Mouse (Mus musculus) embryonic facial prominence, embryonic 10.5 days (tissue): ENCODE data around the gene Sp1. TPM values are rescaled to one million over a fixed set of nuclear protein-coding genes. Genes with fewer than 3 reads are reported as not detected.

ENCODE experiments used
- DNase-seq: peaks from one replicate; pipeline ENCODE4 v3.0.0-alpha.2; 2017; ENCODE audit warnings: low spot score
- H3K27ac ChIP-seq: fragments of 300-500 bp; sonication (generic); replicated peaks from 2 replicates; pipeline ENCODE4 v1.5.1; 2016; ENCODE audit warnings: mild to moderate bottlenecking
- H3K27me3 ChIP-seq: fragments of 300-500 bp; sonication (generic); replicated peaks from 2 replicates; pipeline ENCODE4 v1.6.1; 2016; ENCODE audit warnings: low read depth, mild to moderate bottlenecking; ENCODE audit not compliant: poor library complexity, severe bottlenecking
- H3K36me3 ChIP-seq: fragments of 300-500 bp; sonication (generic); replicated peaks from 2 replicates; pipeline ENCODE4 v1.6.1; 2016; ENCODE audit warnings: mild to moderate bottlenecking, moderate library complexity
- H3K4me1 ChIP-seq: fragments of 300-500 bp; sonication (generic); 2 replicates; pipeline ENCODE4 v1.6.1; 2016
- H3K4me3 ChIP-seq: fragments of 300-500 bp; sonication (generic); 2 replicates; pipeline ENCODE4 v1.5.1; 2016; ENCODE audit warnings: mild to moderate bottlenecking, moderate library complexity
- H3K9me3 ChIP-seq: fragments of 300-500 bp; sonication (generic); 2 replicates; pipeline ENCODE4 v1.6.1; 2016; ENCODE audit warnings: mild to moderate bottlenecking
- WGBS: fragments of 180-500 bp; shearing (Covaris S2); methylation state at CpG from one replicate; pipeline ENCODE4 v1.1.7; 2016; 5-methylcytosine and 5-hydroxymethylcytosine counted together
- polyA plus RNA-seq: library from polyadenylated mRNA; unstranded; fragments of >200 nt; fragmentation: Nextera tagmentation; extraction: Ambion mirVana; gene quantifications from 2 replicates; pipeline ENCODE4 v1.2.1, GENCODE M21; 2016

The Sp1 gene
- polyA plus RNA-seq, 1 experiment from 2014 or later: 10.6 TPM

- no peaks in the 10 kb centered on the region for H3K9me3 ChIP-seq
- H3K4me1 ChIP-seq: no peaks in the 10 kb centered on the region
- no peak for DNase-seq
- H3K36me3 ChIP-seq: peaks cover 83% of the 10 kb centered on the region
- WGBS: 62% methylated on average over 3 of the region's 3 CpGs
- H3K27ac ChIP-seq: no peak overlapping the region
- no peak overlapping the region for H3K4me3 ChIP-seq
- no peaks in the 10 kb centered on the region for H3K27me3 ChIP-seq
Observed at GRCm38 (mm10) chr15:102421437-102421836, 15.5 kb downstream of the Sp1 start.

DNA sequence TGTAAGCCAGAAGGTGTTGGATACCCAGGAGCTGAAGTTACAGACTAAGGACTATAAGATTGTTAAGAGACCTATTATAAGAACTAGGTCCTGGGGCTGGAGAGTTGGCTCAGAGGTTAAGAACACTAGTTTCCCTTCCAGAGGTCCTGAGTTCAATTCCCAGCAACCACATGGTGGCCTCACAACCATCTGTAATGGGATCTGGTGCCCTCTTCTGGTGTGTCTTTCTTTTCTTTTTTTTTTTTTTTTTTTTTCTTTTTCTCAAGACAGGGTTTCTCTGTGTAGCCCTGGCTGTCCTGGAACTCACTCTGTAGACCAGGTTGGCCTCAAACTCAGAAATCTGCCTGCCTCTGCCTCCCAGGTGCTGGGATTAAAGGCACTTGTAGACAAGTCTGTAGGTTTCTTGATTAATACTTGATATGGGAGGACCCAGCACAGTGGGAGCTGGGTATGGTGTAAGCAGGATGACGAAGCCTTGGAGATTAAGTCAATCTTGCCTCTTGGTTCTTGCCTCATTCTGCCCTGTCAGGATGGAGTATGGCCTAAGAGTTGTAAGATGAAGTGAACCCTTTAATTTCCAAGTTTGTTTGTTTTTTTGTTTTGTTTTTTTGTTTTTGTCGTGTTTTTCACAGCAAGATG lies 17.8 kb downstream of the Sp1 start:
- no peak for DNase-seq
- H3K27ac ChIP-seq: no peak overlapping the region
- H3K9me3 ChIP-seq: no peaks in the 10 kb centered on the region
- H3K4me3 ChIP-seq: no peak overlapping the region
- H3K36me3 ChIP-seq: peaks cover 83% of the 10 kb centered on the region
- 95% methylated on average over 2 of the region's 2 CpGs for WGBS
- no peaks in the 10 kb centered on the region for H3K4me1 ChIP-seq
- H3K27me3 ChIP-seq: no peaks in the 10 kb centered on the region

GRCm38 (mm10) chr15:102424657-102425056 lies 18.7 kb downstream of the Sp1 start:
- WGBS: 95% methylated on average over 2 of the region's 2 CpGs
- DNase-seq: no peak
- Histone ChIP-seq H3K36me3 (peaks cover 83% of the 10 kb centered on the region), H3K4me3 (no peak overlapping the region), H3K9me3 (no peaks in the 10 kb centered on the region), H3K27ac (no peak overlapping the region), H3K27me3 (no peaks in the 10 kb centered on the region), H3K4me1 (no peaks in the 10 kb centered on the region)

DNA sequence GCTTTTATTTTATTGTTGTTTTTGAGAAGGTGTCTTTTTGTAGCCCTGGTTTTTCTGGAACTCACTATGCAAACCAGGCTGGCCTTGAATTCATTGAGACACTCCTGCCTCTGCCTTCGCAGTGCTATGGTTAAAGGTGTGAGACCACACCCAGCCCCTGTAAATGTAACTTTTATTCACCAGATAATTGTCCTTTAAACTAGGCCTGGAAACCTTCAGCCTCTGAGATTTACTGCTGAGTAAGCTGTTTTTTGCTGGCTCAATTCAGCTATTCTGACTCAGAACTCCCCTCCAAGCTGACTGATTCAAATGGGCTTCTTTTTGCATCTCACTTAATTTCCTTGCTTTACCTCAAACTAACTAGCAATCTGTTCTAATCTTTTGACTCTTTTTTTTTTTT lies 21.0 kb downstream of the Sp1 start:
- no peaks in the 10 kb centered on the region for H3K27me3 ChIP-seq
- H3K4me1 ChIP-seq: no peaks in the 10 kb centered on the region
- H3K27ac ChIP-seq: no peak overlapping the region
- peaks cover 99% of the 10 kb centered on the region for H3K36me3 ChIP-seq
- WGBS: 95% methylated on average over 1 of the region's 1 CpGs
- no peak for DNase-seq
- H3K9me3 ChIP-seq: no peaks in the 10 kb centered on the region
- no peak overlapping the region for H3K4me3 ChIP-seq

- H3K4me1 ChIP-seq: no peaks in the 10 kb centered on the region
- H3K9me3 ChIP-seq: no peaks in the 10 kb centered on the region
- no peak overlapping the region for H3K4me3 ChIP-seq
- no peak overlapping the region for H3K27ac ChIP-seq
- peaks cover 96% of the 10 kb centered on the region for H3K36me3 ChIP-seq
- no peak for DNase-seq
- WGBS: 89% methylated on average over 1 of the region's 1 CpGs
- H3K27me3 ChIP-seq: no peaks in the 10 kb centered on the region
Observed at GRCm38 (mm10) chr15:102432046-102432445, 26.1 kb downstream of the Sp1 start.

GRCm38 (mm10) chr15:102433173-102433572 lies 27.2 kb downstream of the Sp1 start:
- Histone ChIP-seq H3K4me1 (no peaks in the 10 kb centered on the region), H3K4me3 (no peak overlapping the region), H3K36me3 (peaks cover 90% of the 10 kb centered on the region), H3K9me3 (no peaks in the 10 kb centered on the region), H3K27ac (no peak overlapping the region), H3K27me3 (no peaks in the 10 kb centered on the region)
- DNase-seq: no peak
- WGBS: 94% methylated on average over 4 of the region's 4 CpGs

DNA sequence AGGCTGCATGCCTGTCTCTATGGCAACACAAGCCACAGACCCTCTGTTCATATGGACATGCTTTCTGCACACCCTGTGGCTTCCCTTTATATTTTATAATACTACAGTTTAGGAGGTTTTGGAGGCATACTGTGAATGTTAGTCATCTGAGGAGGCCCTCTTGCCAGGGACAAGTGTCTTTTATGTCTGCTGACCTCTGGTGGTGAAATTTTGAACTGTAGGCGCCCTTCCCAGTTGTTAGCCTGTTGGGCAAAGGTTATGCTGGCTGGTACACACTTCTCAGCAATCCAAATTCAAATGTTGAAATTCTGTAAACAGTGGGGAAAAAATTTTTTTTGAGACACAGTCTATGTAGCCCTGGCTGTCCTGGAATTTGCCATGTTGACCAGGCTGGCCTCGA lies 36.5 kb downstream of the Sp1 start:
- WGBS: 50% methylated on average over 2 of the region's 2 CpGs
- Histone ChIP-seq H3K27me3 (no peaks in the 10 kb centered on the region), H3K9me3 (no peaks in the 10 kb centered on the region), H3K4me1 (peaks cover 4% of the 10 kb centered on the region), H3K36me3 (0 out of 2 replicates have a peak, but pooled peaks cover 9% of the 10 kb centered on the region), H3K4me3 (no peak overlapping the region), H3K27ac (no peak overlapping the region)
- DNase-seq: peak; percentile 79

- Histone ChIP-seq H3K4me1 (peaks cover 4% of the 10 kb centered on the region), H3K9me3 (no peaks in the 10 kb centered on the region), H3K27ac (peak within 1 kb of the TSS; percentile 10; the same call in 1 of the 2 replicates), H3K4me3 (no peak within 1 kb of the TSS), H3K36me3 (no peaks in the 10 kb centered on the region), H3K27me3 (no peaks in the 10 kb centered on the region)
- no peak for DNase-seq
- 63% methylated on average over 8 of the region's 8 CpGs for WGBS
Observed at GRCm38 (mm10) chr15:102445146-102445545, 39.2 kb downstream of the Sp1 start, which contains the start of gene Amhr2. Amhr2 (plus strand) TSS chr15:102445367.

DNA sequence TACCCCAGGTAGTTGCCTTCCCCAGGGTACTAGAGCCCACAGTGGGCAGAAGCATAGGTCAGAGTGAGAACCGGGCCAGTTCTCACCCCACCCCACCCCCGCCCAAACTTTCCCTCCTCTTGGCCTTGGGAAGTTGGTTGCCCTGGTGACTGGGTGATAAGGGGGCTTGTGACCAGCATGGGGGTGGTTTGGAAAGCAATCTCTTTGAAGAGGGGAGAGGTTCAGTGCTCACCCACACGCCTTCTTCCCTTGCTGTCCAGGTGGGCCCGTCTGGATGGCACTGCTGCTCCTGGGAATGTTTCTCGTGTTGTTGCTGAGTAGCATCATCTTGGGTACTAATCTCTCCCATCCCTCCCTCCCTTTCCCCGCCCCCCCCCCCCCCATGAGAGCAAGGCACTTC lies 40.5 kb downstream of the Sp1 start:
- no peak for DNase-seq
- H3K36me3 ChIP-seq: no peaks in the 10 kb centered on the region
- no peaks in the 10 kb centered on the region for H3K9me3 ChIP-seq
- H3K27ac ChIP-seq: 0 out of 2 replicates have a peak overlapping the region, but pooled peaks have one; percentile 10
- no peak overlapping the region for H3K4me3 ChIP-seq
- H3K27me3 ChIP-seq: no peaks in the 10 kb centered on the region
- peaks cover 9% of the 10 kb centered on the region for H3K4me1 ChIP-seq
- WGBS: 57% methylated on average over 5 of the region's 6 CpGs

GRCm38 (mm10) chr15:102449366-102449765 lies 43.4 kb downstream of the Sp1 start:
- Histone ChIP-seq H3K4me1 (peaks cover 9% of the 10 kb centered on the region), H3K36me3 (no peaks in the 10 kb centered on the region), H3K4me3 (no peak overlapping the region), H3K27me3 (no peaks in the 10 kb centered on the region), H3K27ac (no peak overlapping the region), H3K9me3 (no peaks in the 10 kb centered on the region)
- 70% methylated on average over 8 of the region's 8 CpGs for WGBS
- DNase-seq: no peak

- Histone ChIP-seq H3K9me3 (no peaks in the 10 kb centered on the region), H3K27me3 (no peaks in the 10 kb centered on the region), H3K36me3 (no peaks in the 10 kb centered on the region), H3K27ac (no peak overlapping the region), H3K4me1 (peaks cover 9% of the 10 kb centered on the region), H3K4me3 (peak overlapping the region; percentile 18; the same call in 1 of the 2 replicates)
- 31% methylated on average over 7 of the region's 7 CpGs for WGBS
- DNase-seq: no peak
Observed at GRCm38 (mm10) chr15:102450928-102451327, 45.0 kb downstream of the Sp1 start.

DNA sequence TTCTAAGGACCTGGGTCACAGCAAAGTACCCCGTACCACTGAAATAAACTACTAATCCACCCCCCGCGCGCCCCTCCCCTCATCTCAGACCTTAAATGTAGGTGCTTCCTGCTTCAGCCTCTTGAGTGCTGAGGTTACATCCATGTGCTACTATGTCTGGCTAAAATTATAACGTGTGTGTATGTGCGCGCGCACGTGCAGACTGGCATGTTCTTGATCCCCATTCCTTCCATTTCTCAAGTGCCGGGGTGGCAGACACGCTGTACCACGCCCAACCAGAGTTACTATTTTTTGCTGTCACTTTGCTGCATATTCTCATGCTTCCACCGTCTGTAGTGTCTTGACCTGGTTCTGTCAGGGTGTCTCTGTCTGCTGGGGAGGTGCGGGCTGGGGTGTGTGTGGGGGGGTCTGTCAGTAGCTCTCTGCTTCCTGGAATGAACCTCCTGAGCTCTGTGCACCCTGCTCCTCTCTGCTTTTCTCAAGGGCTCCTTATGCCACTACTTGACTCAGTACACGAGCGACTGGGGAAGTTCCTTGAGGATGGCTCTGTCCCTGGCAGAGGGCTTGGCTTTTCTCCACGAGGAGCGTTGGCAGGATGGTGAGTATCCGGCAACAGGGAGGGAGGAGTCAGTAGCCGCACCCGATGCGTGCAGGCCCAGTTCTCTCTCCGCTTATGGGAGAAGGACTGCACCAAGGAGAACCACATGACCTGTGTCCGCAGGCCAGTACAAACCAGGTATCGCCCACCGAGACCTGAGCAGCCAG lies 45.9 kb downstream of the Sp1 start:
- H3K9me3 ChIP-seq: no peaks in the 10 kb centered on the region
- no peak overlapping the region for H3K4me3 ChIP-seq
- no peak overlapping the region for H3K27ac ChIP-seq
- H3K36me3 ChIP-seq: no peaks in the 10 kb centered on the region
- DNase-seq: no peak
- H3K4me1 ChIP-seq: 0 out of 2 replicates have a peak, but pooled peaks cover 5% of the 10 kb centered on the region
- no peaks in the 10 kb centered on the region for H3K27me3 ChIP-seq
- 83% methylated on average over 26 of the region's 26 CpGs for WGBS

DNA sequence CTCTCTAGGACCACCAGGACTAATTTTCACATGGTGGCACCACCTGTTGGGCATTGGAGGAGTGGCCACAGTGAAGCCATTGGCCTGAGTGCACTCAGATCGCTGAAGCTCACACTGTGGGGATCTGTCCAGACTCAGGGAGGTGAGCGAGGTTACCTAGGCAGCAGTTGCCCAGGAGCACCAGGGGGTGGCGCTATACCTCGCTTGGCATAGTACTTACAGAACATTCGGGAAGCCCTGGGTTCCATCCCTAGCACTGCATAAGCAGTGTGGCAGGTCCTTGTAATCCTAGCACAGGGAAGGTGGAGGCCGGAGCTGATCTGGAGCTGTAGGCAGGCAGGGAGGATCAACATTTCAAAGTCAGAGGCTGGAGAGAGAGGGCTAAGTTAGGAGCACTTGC lies 50.0 kb downstream of the Sp1 start:
- 34% methylated on average over 6 of the region's 6 CpGs for WGBS

More for the DNA sequence above, 50.0 kb downstream of the Sp1 start:
- Histone ChIP-seq H3K36me3 (no peaks in the 10 kb centered on the region), H3K4me3 (no peak overlapping the region), H3K27ac (no peak overlapping the region), H3K27me3 (no peaks in the 10 kb centered on the region), H3K4me1 (peaks cover 21% of the 10 kb centered on the region), H3K9me3 (no peaks in the 10 kb centered on the region)
- no peak for DNase-seq
